Mouse (Mus musculus) lung, adult 18-20 months (tissue): ENCODE results near the gene Cald1.

ENCODE experiments used
- DNase-seq, 2 experiments: peaks; one replicate each; pipeline ENCODE4 v3.0.0; 2022; ENCODE audit warnings: mixed read lengths in 2 of 2

Gene Cald1

GRCm38 (mm10) chr6:34615419-34615818 is 17.1 kb downstream of the Cald1 start:
- no peak for DNase-seq

- DNase-seq = no peak
These were observed 21.2 kb downstream of the Cald1 start for GRCm38 (mm10) chr6:34619494-34619893.

- no peak for DNase-seq
These were observed 21.9 kb downstream of the Cald1 start for GRCm38 (mm10) chr6:34620242-34620641.

- DNase-seq = no peak
These were observed 24.6 kb downstream of the Cald1 start for GRCm38 (mm10) chr6:34622865-34623264.

- no peak for DNase-seq
These were observed 25.0 kb downstream of the Cald1 start for GRCm38 (mm10) chr6:34623290-34623689.

- no peak for DNase-seq
These were observed 26.2 kb downstream of the Cald1 start for GRCm38 (mm10) chr6:34624536-34624935.

GRCm38 (mm10) chr6:34626586-34627245 is 28.4 kb downstream of the Cald1 start:
- DNase-seq = no peak

- DNase-seq = no peak
These were observed 29.8 kb downstream of the Cald1 start for GRCm38 (mm10) chr6:34628131-34628530.

GRCm38 (mm10) chr6:34633776-34634175 is 35.5 kb downstream of the Cald1 start:
- DNase-seq = no peak

GRCm38 (mm10) chr6:34637588-34638438 is 39.5 kb downstream of the Cald1 start:
- DNase-seq = no peak

GRCm38 (mm10) chr6:34638667-34639066 is 40.4 kb downstream of the Cald1 start:
- DNase-seq = no peak

GRCm38 (mm10) chr6:34640226-34640625 is 41.9 kb downstream of the Cald1 start:
- DNase-seq = no peak

- no peak for DNase-seq
These were observed 42.8 kb downstream of the Cald1 start for GRCm38 (mm10) chr6:34641081-34641480.

- DNase-seq = no peak
These were observed 43.8 kb downstream of the Cald1 start for GRCm38 (mm10) chr6:34642075-34642547.

GRCm38 (mm10) chr6:34648017-34648787 is 49.9 kb downstream of the Cald1 start:
- no peak for DNase-seq

- DNase-seq = no peak
These were observed 53.0 kb downstream of the Cald1 start for GRCm38 (mm10) chr6:34651298-34651697.

- DNase-seq = no peak
These were observed 57.4 kb downstream of the Cald1 start for GRCm38 (mm10) chr6:34655719-34656118.

GRCm38 (mm10) chr6:34658791-34659190 is 60.5 kb downstream of the Cald1 start:
- no peak for DNase-seq

- DNase-seq = peak in 1 of 2 experiments; percentile 17
These were observed 62.4 kb downstream of the Cald1 start for GRCm38 (mm10) chr6:34660724-34661123.

- no peak for DNase-seq
These were observed 64.3 kb downstream of the Cald1 start for GRCm38 (mm10) chr6:34662626-34663025.

GRCm38 (mm10) chr6:34664291-34664690 is 66.0 kb downstream of the Cald1 start:
- DNase-seq = no peak

- no peak for DNase-seq
These were observed 66.4 kb downstream of the Cald1 start for GRCm38 (mm10) chr6:34664749-34665148.

- no peak for DNase-seq
These were observed 70.5 kb downstream of the Cald1 start for GRCm38 (mm10) chr6:34668739-34669254.
